Mouse (Mus musculus) forebrain, embryonic 12.5 days (tissue): ENCODE measurements around the gene Zfp385a. TPM values are rescaled to one million over a fixed set of nuclear protein-coding genes. Genes with fewer than 3 reads are reported as not detected.
A peak's percentile ranks its signal among the peaks of the same experiment; 100 is the strongest.
"Not testable (repeated sequence)": the region's sequence is repeated elsewhere in the genome, so short reads cannot be mapped to it uniquely, and the experiment has no call there.

Source experiments
- ATAC-seq: fragments of 200-750 bp; cut with Nextera tagmentation; 2 replicates; pipeline ENCODE4 v1.8.0; 2017; ENCODE audit warnings: moderate TSS enrichment; ENCODE audit not compliant: low FRiP score
- H3K27ac ChIP-seq: fragments of 300-500 bp; sonication (generic); 2 replicates; pipeline ENCODE4 v1.5.1; 2016; ENCODE audit warnings: mild to moderate bottlenecking
- H3K27me3 ChIP-seq: fragments of 300-500 bp; sonication (generic); 2 replicates; pipeline ENCODE4 v1.6.1; 2016; ENCODE audit warnings: mild to moderate bottlenecking
- H3K36me3 ChIP-seq: fragments of 300-500 bp; sonication (generic); replicated peaks from 2 replicates; pipeline ENCODE4 v1.6.1; 2016; ENCODE audit warnings: mild to moderate bottlenecking
- H3K4me1 ChIP-seq: fragments of 300-500 bp; sonication (generic); 2 replicates; pipeline ENCODE4 v1.6.1; 2016
- H3K4me2 ChIP-seq: fragments of 300-500 bp; sonication (generic); 2 replicates; pipeline ENCODE4 v1.6.1; 2016; ENCODE audit warnings: mild to moderate bottlenecking, moderate library complexity
- H3K4me3 ChIP-seq: fragments of 300-500 bp; sonication (generic); replicated peaks from 2 replicates; pipeline ENCODE4 v1.5.1; 2016; ENCODE audit warnings: mild to moderate bottlenecking
- H3K9ac ChIP-seq: fragments of 300-500 bp; sonication (generic); 2 replicates; pipeline ENCODE4 v1.6.1; 2016; ENCODE audit warnings: mild to moderate bottlenecking
- H3K9me3 ChIP-seq: fragments of 300-500 bp; sonication (generic); 2 replicates; pipeline ENCODE4 v1.6.1; 2016
- WGBS: fragments of 180-500 bp; shearing (Covaris S2); methylation state at CpG from one replicate; pipeline ENCODE4 v1.1.7; 2016; 5-methylcytosine and 5-hydroxymethylcytosine counted together
- polyA plus RNA-seq: library from polyadenylated mRNA; unstranded; fragments of >200 nt; fragmentation: Nextera tagmentation; extraction: Ambion mirVana; gene quantifications from 2 replicates; pipeline ENCODE4 v1.2.1, GENCODE M21; 2016

Zfp385a gene
- polyA plus RNA-seq, 1 experiment from 2014 or later, result 16.1 TPM

DNA sequence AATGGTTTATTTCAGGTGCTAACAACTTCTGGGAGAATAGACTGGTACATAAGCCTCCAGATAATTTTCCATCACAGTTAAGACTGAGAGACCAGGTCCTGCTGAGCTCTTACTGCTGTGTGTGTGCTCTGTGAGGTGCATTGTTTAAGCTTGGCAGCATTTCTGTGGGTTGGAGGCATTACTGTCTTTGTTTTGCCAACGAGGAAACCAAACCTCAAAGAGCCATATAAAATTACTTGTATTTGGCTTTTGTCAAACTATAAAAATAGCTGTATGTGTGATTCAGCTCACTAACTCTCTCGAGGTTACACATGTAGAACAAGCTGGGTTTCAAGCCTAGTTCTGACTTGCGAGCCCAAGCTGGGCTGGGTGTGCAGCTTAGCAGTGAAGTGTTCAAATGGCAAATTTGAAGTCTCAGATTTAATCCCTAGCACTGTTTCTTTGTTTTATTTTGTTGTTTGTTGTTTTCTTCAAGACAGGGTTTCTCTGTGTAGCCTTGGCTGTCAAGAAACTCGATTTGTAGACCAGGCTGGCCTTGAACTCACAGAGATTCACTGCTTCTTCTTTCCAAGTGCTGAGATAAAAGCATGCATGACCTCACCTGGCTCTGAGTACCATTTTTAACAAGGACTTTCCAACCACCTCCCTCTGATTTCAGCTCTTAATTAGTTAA is 47.1 kb downstream of the Zfp385a start:
- Histone ChIP-seq H3K27me3 (no peaks in the 10 kb centered on the region), H3K36me3 (peaks cover 48% of the 10 kb centered on the region), H3K4me2 (no peak overlapping the region), H3K4me1 (peaks cover 30% of the 10 kb centered on the region), H3K4me3 (no peak overlapping the region), H3K27ac (no peak overlapping the region), H3K9me3 (no peaks in the 10 kb centered on the region), H3K9ac (no peak overlapping the region)
- 91% methylated on average over 4 of the region's 4 CpGs for WGBS
- ATAC-seq, result no peak

DNA sequence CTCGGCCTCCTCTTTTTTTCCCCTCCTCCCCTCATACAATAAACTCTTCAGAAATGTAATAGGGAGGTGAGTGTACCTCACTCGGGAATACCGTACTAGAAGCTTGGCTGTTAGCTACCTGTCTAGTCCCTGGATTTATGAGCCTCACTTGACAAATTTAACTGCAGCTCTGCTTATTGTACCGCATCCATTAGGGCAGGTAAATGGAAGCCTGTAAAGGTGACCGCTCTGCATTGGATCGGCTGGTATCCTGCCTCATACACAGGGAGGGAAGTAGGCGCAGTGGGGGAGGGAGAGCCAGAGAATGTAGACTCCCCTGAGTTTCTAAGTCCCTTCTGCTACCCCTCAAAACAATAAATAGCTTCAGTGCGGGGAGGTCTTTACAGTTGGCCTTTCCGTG is 49.0 kb downstream of the Zfp385a start:
- Histone ChIP-seq H3K27ac (no peak overlapping the region), H3K9me3 (no peaks in the 10 kb centered on the region), H3K4me1 (peaks cover 13% of the 10 kb centered on the region), H3K9ac (no peak overlapping the region), H3K36me3 (peaks cover 45% of the 10 kb centered on the region), H3K4me2 (no peak overlapping the region), H3K27me3 (no peaks in the 10 kb centered on the region), H3K4me3 (no peak overlapping the region)
- no peak for ATAC-seq
- 93% methylated on average over 9 of the region's 9 CpGs for WGBS

DNA sequence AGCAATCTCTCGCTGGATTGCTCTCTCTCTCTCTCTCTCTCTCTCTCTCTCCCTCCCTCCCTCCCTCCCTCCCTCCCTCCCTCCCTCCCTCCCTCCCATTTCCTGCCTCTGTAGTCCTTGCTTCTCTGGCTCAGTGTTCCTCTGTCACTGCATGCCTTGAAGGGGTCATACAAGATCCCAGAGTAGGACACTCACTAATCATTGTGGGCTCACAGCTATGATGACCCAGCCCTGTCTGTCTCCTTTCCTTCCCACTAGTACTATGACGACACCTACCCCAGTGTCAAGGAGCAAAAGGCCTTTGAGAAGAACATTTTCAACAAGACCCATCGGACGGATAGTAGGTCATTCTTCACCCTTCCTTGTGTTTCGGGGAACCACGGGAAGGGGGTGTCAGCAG is 49.5 kb downstream of the Zfp385a start:
- WGBS, result 88% methylated on average over 5 of the region's 6 CpGs
- no peak overlapping the region for H3K4me2 ChIP-seq
- H3K4me1 ChIP-seq, result peaks cover 13% of the 10 kb centered on the region
- H3K4me3 ChIP-seq, result no peak overlapping the region
- no peak overlapping the region for H3K9ac ChIP-seq
- peaks cover 45% of the 10 kb centered on the region for H3K36me3 ChIP-seq
- no peak overlapping the region for H3K27ac ChIP-seq
- H3K27me3 ChIP-seq, result no peaks in the 10 kb centered on the region
- ATAC-seq, result no peak
- no peaks in the 10 kb centered on the region for H3K9me3 ChIP-seq

DNA sequence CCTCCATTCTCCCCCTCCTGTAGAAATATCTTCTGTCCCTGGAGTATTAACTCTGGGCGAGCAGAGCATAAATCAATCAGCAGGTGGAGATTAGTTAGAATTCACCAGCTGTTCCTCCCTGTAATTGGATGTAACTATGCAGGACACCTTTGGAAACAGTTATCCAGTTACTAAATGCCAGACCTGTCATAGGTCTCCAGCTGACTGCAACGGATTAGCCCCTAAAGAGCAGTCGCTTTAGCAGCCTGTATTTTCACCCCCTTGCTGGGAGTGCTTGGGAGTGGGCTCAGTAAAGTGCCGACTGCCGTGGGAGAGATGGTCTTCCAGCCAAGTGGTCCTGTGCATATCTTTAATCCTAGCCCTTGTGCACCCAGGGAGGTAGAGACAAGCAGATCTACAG is 50.3 kb downstream of the Zfp385a start:
- no peak for ATAC-seq
- peaks cover 19% of the 10 kb centered on the region for H3K4me1 ChIP-seq
- H3K9ac ChIP-seq, result no peak overlapping the region
- H3K9me3 ChIP-seq, result no peaks in the 10 kb centered on the region
- WGBS, result 47% methylated on average over 5 of the region's 5 CpGs
- peak overlapping the region; percentile 38 for H3K27ac ChIP-seq
- no peaks in the 10 kb centered on the region for H3K27me3 ChIP-seq
- H3K36me3 ChIP-seq, result peaks cover 43% of the 10 kb centered on the region
- H3K4me2 ChIP-seq, result no peak overlapping the region
- no peak overlapping the region for H3K4me3 ChIP-seq

DNA sequence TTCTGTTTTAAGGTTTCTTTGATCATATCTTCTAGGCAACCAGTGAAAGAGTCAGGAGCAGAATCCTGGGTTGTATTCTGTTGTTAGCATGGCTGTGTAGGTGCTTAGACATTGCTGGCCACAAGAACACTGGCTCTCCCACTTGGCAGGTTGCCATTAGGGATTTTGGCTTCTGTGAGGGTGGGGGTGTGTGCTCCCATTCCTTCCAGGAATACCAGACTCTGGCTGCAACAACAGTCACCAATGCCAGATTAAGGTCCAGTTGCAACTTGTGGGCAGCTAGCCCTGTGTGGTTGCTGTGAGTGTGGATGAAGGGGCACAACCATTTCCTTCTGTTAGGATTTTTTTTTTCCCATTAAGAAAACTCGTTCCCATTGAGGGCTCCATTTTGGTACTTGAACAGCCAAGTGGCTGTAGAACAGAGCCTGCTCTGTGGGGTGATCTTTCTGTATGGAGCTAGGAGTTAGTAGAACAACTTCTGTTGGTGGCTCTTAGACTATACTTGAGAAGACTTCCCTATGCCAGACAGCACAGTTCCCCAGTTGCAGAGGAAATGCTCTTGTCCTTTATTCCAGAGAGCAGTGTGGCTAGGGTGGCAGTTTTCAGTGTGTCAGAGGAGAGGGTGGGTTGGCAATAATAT is 54.0 kb downstream of the Zfp385a start:
- WGBS, result 53% methylated on average over 1 of the region's 1 CpGs
- H3K4me2 ChIP-seq, result no peak overlapping the region
- H3K4me1 ChIP-seq, result peaks cover 22% of the 10 kb centered on the region

DNA sequence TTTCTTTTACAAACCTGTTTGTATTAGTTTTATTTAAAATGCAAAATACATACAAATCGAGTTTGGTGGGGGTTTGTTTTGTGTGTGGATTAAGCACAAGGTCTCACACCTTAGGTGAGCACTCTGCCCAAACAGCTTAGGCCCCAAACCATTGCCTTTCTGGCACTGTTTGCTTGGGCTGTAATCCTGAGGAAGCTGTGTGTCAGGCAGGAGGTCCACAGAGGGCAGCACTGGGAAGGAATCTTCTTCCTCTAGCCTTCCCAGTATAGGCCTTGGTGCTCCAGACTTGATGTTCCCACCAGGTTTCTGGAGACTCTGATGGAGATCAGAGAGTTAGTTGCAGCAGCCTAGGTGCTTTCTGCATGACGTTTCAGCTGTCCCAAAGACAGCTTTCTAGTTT is 55.2 kb downstream of the Zfp385a start:
- Histone ChIP-seq H3K36me3 (0 out of 2 replicates have a peak, but pooled peaks cover 9% of the 10 kb centered on the region), H3K27ac (peak overlapping the region; percentile 59; the same call in 1 of the 2 replicates), H3K27me3 (no peaks in the 10 kb centered on the region), H3K4me2 (no peak overlapping the region), H3K4me1 (peaks cover 22% of the 10 kb centered on the region), H3K9ac (0 out of 2 replicates have a peak overlapping the region, but pooled peaks have one; percentile 21), H3K4me3 (no peak overlapping the region), H3K9me3 (no peaks in the 10 kb centered on the region)
- ATAC-seq, result no peak
- WGBS, result 48% methylated on average over 2 of the region's 2 CpGs

More for the DNA sequence above, 54.0 kb downstream of the Zfp385a start:
- no peaks in the 10 kb centered on the region for H3K27me3 ChIP-seq
- H3K36me3 ChIP-seq, result peaks cover 19% of the 10 kb centered on the region
- peak overlapping the region; percentile 73 for H3K27ac ChIP-seq
- no peak overlapping the region for H3K9ac ChIP-seq
- ATAC-seq, result peak; percentile 23; the same call in 1 of the 2 replicates
- no peaks in the 10 kb centered on the region for H3K9me3 ChIP-seq
- no peak overlapping the region for H3K4me3 ChIP-seq

DNA sequence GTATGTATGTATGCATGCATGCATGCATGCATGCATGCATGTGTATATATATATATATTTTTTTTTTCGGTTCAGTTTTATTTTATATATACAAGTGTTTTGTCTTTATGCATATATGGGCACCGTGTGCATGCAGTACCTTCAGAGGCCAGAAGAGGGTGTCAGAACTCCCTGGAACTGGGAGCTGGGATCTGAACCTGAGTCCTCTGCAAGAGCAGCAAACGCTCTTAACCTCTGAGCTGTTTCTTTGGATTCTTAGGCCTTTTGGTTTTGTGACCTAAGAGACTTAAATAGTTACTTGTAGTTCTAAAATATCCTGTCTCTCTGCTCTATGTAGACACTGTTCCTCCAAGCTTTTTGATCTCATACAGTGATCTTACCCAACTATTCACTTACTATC is 55.8 kb downstream of the Zfp385a start:
- H3K4me1 ChIP-seq, result peaks cover 22% of the 10 kb centered on the region
- H3K27me3 ChIP-seq, result no peaks in the 10 kb centered on the region
- no peak overlapping the region for H3K27ac ChIP-seq
- whole genome bisulfite sequencing, result 44% methylated on average over 3 of the region's 3 CpGs
- no peak for ATAC-seq
- H3K9ac ChIP-seq, result no peak overlapping the region
- no peak overlapping the region for H3K4me3 ChIP-seq
- 0 out of 2 replicates have a peak, but pooled peaks cover 9% of the 10 kb centered on the region for H3K36me3 ChIP-seq
- no peaks in the 10 kb centered on the region for H3K9me3 ChIP-seq
- no peak overlapping the region for H3K4me2 ChIP-seq

DNA sequence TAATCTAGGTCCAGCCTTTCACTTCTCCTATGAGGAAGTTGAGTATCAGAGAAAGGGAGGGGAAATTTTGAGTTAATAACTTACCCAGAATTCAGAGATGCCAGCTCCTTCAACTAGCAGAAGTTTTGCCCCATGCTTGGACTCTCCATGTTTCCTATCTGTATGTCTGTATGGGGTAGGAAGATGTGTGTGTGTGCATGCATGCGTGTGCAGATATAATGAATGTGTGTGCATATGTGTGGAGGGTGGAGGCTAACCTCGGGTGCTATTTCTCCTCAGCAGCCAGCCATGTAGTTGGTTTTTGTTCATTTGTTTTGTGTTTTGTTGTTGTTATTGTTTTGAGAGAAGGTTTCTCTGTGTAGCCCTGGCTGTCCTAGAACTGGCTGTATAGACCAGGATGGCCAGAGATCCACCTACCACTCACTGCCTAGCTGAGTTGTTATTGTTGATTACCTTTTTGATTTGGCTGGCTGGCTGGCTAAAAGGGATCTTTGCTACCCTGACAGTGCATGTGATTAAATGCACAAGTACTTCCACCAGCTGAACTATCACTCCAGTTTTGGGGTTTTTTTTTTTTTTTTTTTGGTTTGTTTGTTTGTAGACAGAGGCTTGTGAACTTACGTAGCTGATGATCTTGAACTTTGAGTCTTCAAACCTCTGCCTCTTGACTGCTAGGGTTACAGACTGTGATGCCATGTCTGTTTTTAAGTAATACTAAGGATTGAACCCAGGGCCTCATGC is 58.3 kb downstream of the Zfp385a start:
- Histone ChIP-seq H3K4me1 (peaks cover 22% of the 10 kb centered on the region), H3K9ac (no peak overlapping the region), H3K4me2 (no peak overlapping the region), H3K27ac (no peak overlapping the region), H3K9me3 (no peaks in the 10 kb centered on the region), H3K4me3 (no peak overlapping the region), H3K36me3 (0 out of 2 replicates have a peak, but pooled peaks cover 9% of the 10 kb centered on the region), H3K27me3 (no peaks in the 10 kb centered on the region)
- WGBS, result 92% methylated on average over 3 of the region's 3 CpGs
- ATAC-seq, result no peak

DNA sequence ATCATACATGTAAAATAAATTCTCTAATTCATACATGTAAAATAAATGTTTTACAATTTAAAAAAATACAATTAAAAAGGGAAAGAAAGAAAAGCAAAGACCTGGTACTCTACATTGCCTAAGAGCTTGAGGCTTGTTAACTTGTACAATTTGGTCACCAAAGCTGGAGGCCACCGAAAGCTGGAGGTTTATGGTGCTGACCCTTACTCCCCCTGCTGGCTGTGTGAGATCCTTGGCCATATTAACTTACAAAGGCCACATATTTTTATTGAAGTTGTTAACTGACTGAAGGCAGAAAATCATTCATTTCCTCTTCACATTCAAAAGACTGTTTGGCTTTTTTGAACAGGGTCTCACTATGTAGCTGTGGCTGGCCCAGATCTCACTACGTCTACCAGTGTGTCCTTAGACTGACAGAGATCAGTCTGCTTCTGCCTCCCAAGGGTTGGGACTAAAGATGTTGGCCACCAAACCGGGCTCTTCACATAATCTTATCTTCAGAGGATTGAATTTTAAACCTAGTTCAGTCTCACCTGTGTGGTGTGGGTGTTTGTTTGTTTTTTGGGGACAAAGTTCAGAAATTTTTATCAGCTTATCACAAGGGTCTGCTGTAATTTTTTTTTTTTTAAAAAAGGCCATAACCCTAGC is 59.0 kb downstream of the Zfp385a start:
- Histone ChIP-seq H3K4me2 (no peak overlapping the region), H3K9ac (no peak overlapping the region)
- WGBS, result 75% methylated on average over 3 of the region's 3 CpGs

DNA sequence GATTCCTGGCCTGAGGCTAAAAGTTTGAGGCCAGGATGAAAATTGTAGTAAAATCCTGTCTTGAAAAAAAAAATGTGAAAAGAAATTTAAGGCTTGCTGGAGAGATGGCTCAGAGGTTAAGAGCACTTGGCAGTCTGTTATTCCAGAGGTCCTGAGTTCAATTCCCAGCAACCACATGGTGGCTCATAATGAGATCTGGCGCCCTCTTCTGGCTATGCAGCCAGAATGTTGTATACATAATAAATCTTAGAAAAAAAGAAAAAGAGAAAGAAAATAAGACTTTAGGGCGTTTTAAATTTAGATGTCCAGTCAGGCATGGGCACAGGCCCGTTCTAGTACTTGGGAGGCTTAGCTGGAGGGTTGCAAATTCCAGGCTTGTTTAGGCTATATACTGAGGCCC is 60.1 kb downstream of the Zfp385a start:
- Histone ChIP-seq H3K4me3 (no peak overlapping the region), H3K36me3 (0 out of 2 replicates have a peak, but pooled peaks cover 9% of the 10 kb centered on the region), H3K9ac (no peak overlapping the region), H3K4me1 (peaks cover 7% of the 10 kb centered on the region), H3K27ac (no peak overlapping the region), H3K9me3 (no peaks in the 10 kb centered on the region), H3K4me2 (no peak overlapping the region), H3K27me3 (no peaks in the 10 kb centered on the region)
- WGBS, result 66% methylated on average over 3 of the region's 3 CpGs
- no peak for ATAC-seq

More for the DNA sequence above, 59.0 kb downstream of the Zfp385a start:
- no peak for ATAC-seq
- Histone ChIP-seq H3K27ac (no peak overlapping the region), H3K9me3 (no peaks in the 10 kb centered on the region), H3K4me1 (peaks cover 19% of the 10 kb centered on the region), H3K4me3 (no peak overlapping the region), H3K36me3 (0 out of 2 replicates have a peak, but pooled peaks cover 9% of the 10 kb centered on the region), H3K27me3 (no peaks in the 10 kb centered on the region)

DNA sequence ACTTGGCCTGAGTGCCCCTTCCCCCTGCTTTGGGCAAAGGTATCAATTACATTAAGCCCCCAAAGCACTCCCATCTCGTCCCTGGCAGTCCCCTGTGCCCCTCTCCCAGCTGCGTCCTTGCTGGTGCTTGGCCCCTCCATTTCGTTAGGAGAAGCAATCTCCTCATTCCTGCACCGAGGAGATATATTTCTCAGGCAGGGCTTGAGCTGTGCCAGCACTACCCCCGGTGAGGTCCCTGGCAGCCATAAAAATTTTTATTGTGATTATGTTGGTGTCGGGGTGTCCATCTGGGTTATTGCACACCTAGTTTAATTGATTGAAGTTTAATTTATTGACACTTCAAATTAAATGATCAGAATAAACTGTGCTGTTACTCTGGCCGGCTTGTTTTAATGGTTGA is 61.9 kb downstream of the Zfp385a start:
- H3K36me3 ChIP-seq, result 0 out of 2 replicates have a peak, but pooled peaks cover 6% of the 10 kb centered on the region
- no peaks in the 10 kb centered on the region for H3K9me3 ChIP-seq
- no peak overlapping the region for H3K27ac ChIP-seq
- H3K4me2 ChIP-seq, result no peak overlapping the region
- H3K4me3 ChIP-seq, result no peak overlapping the region
- H3K27me3 ChIP-seq, result no peaks in the 10 kb centered on the region
- peaks cover 18% of the 10 kb centered on the region for H3K4me1 ChIP-seq
- 78% methylated on average over 7 of the region's 7 CpGs for WGBS
- no peak for ATAC-seq
- no peak overlapping the region for H3K9ac ChIP-seq

DNA sequence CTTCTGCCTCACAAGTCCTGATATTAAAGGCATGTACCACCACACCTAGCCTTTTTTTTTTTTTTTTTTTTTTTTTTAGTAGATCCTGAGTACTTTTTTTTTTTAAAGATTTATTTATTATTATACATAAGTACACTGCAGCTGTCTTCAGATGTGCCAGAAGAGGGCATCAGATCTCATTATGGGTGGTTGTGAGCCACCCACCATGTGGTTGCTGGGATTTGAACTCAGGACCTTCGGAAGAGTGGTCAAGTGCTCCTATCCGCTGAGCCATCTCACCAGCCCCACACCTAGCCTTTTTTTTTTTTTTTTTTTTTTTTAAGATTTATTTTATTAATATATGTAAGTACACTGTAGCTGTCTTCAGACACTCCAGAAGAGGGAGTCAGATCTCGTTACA is 64.0 kb downstream of the Zfp385a start:
- H3K9ac ChIP-seq, H3K27me3 ChIP-seq, H3K4me2 ChIP-seq, H3K36me3 ChIP-seq, H3K4me3 ChIP-seq, H3K27ac ChIP-seq, H3K9me3 ChIP-seq, ATAC-seq: not testable (repeated sequence)
- 96% methylated on average over 3 of the region's 3 CpGs for WGBS
- peaks cover 18% of the 10 kb centered on the region for H3K4me1 ChIP-seq
